Comparison of ENCODE assay signal across 11 mouse cellular contexts in genomic region chr7:71064446-71065391, GRCm38 (mm10).
DNase-seq lines count a peak whose midpoint lies in the region; ATAC-seq lines count a peak whose summit lies in the region.
"Had no signal": no experiment of that assay in that cellular context is flagged by ENCODE, and none has a peak within 500 bp of the region (broad histone marks: within the 10 kb centered on the region; RNA-seq: fewer than 3 reads in every experiment).

No protein-coding gene starts in this region.

- DNase-seq in heart, postnatal 4 days, result no peak
- DNase-seq in R1 (ENCODE audit: low read depth, low spot score), result peak; percentile 34
- no peak for DNase-seq in layer of hippocampus, adult 8-10 months (ENCODE audit: low spot score in 2 of 2)
- no peak for DNase-seq in thymus, postnatal 14 days
- DNase-seq in spleen, postnatal 14 days (ENCODE audit: low spot score in 2 of 2), result no peak
- DNase-seq: cerebellum, postnatal 10 days had no signal

- H3K9ac ChIP-seq in heart, embryonic 13.5 days, result no peak overlapping the region
- no peak overlapping the region for H3K9ac ChIP-seq in forebrain, embryonic 13.5 days
- no peak overlapping the region for H3K9ac ChIP-seq in midbrain, embryonic 12.5 days (replicated peaks)
- H3K9ac ChIP-seq: liver, embryonic 14.5 days had no signal

- H3K4me3 ChIP-seq in heart, embryonic 13.5 days, result no peak overlapping the region
- H3K4me3 ChIP-seq in forebrain, embryonic 13.5 days, result no peak overlapping the region
- H3K4me3 ChIP-seq in midbrain, embryonic 12.5 days, result no peak overlapping the region

- peak overlapping the region; percentile 20 for H3K4me2 ChIP-seq in heart, embryonic 13.5 days
- H3K4me2 ChIP-seq in forebrain, embryonic 13.5 days, result peak overlapping the region; percentile 32
- H3K4me2 ChIP-seq in midbrain, embryonic 12.5 days (replicated peaks), result peak overlapping the region; percentile 32

- WGBS in heart, embryonic 13.5 days, result 33% methylated on average over 14 of the region's 14 CpGs
- WGBS in forebrain, embryonic 13.5 days, result 2% methylated on average over 14 of the region's 14 CpGs
- 8% methylated on average over 14 of the region's 14 CpGs for WGBS in midbrain, embryonic 12.5 days

- ATAC-seq in heart, embryonic 13.5 days (ENCODE audit: extremely low read depth, insufficient number of reproducible peaks, low FRiP score, low TSS enrichment), result no peak
- peak; percentile 84; the same call in 1 of the 2 replicates for ATAC-seq in forebrain, embryonic 13.5 days
- ATAC-seq in midbrain, embryonic 12.5 days (ENCODE audit: low FRiP score, low read depth), result peak; percentile 60
- ATAC-seq: Patski had no signal

- no peak overlapping the region for H3K27ac ChIP-seq in heart, embryonic 13.5 days (replicated peaks)
- no peak overlapping the region for H3K27ac ChIP-seq in forebrain, embryonic 13.5 days
- H3K27ac ChIP-seq in midbrain, embryonic 12.5 days (replicated peaks), result no peak overlapping the region
- H3K27ac ChIP-seq: liver, embryonic 14.5 days had no signal

- no peaks in the 10 kb centered on the region for H3K27me3 ChIP-seq in heart, embryonic 13.5 days (replicated peaks)
- no peaks in the 10 kb centered on the region for H3K27me3 ChIP-seq in forebrain, embryonic 13.5 days
- no peaks in the 10 kb centered on the region for H3K27me3 ChIP-seq in midbrain, embryonic 12.5 days

- no peaks in the 10 kb centered on the region for H3K36me3 ChIP-seq in heart, embryonic 13.5 days
- H3K36me3 ChIP-seq in forebrain, embryonic 13.5 days (ENCODE audit: poor library complexity, severe bottlenecking), result no peaks in the 10 kb centered on the region
- H3K36me3 ChIP-seq in midbrain, embryonic 12.5 days, result no peaks in the 10 kb centered on the region

- peaks cover 10% of the 10 kb centered on the region; the same call in 1 of the 2 replicates for H3K4me1 ChIP-seq in heart, embryonic 13.5 days
- peaks cover 14% of the 10 kb centered on the region for H3K4me1 ChIP-seq in forebrain, embryonic 13.5 days
- H3K4me1 ChIP-seq in midbrain, embryonic 12.5 days, result peaks cover 13% of the 10 kb centered on the region

- H3K9me3 ChIP-seq in heart, embryonic 13.5 days, result no peaks in the 10 kb centered on the region
- no peaks in the 10 kb centered on the region for H3K9me3 ChIP-seq in forebrain, embryonic 13.5 days (replicated peaks)
- H3K9me3 ChIP-seq in midbrain, embryonic 12.5 days, result no peaks in the 10 kb centered on the region
